Mouse (Mus musculus) c-Kit-negative CD71-positive TER-119-positive erythroid progenitor cells, embryonic 14.5 days (primary cell): ENCODE data around the gene Trim47.
"Not testable (repeated sequence)": the region's sequence is repeated elsewhere in the genome, so short reads cannot be mapped to it uniquely, and the experiment has no call there.

Experiments
- DNase-seq: peaks from one replicate; pipeline ENCODE4 v3.0.0-alpha.2; 2013; ENCODE audit warnings: low read depth, low spot score

The Trim47 gene

DNA sequence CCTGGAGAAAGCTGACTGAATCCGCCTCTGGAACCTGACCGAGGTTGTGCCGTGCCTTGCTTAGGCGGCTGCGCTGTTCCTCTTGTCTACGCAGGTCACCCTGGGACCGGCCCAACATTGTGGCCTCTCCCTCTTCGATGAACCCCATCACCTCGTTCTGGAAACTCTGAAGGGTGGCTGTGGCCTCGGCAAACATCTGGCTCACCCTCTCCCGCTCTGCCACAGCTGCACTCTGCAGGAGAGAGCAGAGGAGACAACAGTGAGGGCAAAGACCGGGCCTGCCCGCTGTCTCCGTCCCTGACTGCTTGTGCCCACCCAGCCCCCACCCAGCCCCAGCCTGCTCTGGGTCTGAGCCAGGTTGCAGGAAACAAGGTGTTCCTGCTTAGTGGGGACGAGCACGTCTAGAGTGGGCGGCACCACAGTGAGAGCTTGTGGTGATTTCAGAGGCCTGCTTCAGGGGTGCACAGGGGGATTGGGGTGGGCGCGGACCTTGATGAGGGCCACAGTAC is 19.2 kb downstream of the Trim47 start:
- no peak for DNase-seq

DNA sequence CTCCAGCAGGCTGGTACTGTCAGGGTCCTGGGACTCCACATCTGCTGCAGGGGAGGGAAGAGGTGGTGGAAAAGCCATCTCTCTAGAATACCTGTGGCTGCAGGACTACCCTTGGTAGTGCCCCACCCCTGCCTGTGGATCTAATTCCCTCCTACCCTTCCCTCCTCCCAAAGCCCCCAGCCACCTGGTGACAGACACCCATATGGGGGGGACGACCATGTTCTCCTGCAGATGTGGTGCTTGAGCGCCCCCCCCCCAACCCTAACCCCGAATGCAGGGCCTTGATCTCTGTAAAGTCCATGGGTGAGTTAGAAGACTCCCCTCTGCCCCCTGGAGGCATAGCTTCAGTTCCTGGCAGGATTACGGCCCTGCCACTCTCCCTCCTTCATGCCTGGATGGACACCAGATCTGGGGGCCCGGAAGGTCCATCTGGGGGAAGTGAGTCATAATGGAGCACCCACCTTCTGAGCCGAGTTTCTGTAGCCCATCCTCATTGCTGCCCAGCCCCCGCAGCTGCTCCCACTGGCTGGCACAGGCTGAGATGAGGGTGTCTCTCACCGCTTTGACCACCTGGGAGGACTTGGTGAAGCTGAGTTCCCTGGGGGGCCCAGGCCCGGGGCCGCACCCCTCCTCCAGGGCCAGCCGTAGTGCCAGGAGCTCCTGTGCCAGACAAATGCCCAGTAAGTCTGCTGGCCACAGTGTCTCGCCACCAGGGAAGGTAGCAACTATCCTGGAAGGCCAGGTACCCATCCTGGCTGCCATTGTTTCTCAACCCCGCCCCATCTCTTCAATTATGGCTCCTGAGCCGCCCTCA is 19.8 kb downstream of the Trim47 start:
- DNase-seq: no peak

DNA sequence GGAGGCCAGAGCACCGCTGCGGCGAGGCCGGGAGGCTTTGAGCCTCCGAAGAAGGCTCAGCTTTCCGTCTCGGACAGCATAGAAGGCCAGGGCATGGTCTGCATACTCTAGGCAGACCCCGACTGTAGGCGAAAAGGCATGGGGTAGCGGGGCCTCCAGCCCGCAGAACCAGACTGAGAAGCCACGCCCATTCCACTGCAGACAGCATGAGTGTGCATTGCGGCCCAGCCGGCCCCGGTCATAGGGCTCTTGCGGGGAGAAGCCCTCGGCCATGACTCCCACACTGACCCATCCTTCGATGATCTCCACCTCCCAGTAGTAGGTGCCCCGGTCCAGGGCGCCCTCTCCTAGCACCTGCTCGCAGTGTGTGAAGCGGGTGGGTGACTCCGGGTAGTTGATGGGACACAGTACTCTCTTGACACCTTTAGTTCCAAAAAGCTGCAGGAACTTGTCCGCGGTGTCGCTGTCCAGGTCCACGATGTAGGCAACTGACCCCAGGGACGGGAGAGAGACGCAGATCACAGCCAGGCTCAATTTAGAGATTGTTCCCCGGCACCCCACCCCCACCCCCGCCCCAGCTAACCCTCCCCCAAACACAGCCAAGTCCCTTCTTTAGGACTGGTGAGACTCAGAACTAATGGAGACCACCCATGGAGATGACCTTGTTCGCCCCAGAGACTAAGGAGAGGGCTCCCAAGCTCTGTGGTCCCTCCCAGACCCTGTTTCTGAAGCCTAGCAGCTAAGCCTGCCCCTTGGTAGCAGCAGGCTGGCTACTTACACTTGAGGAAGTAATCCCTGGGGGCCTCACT is 20.7 kb downstream of the Trim47 start:
- DNase-seq: no peak

DNA sequence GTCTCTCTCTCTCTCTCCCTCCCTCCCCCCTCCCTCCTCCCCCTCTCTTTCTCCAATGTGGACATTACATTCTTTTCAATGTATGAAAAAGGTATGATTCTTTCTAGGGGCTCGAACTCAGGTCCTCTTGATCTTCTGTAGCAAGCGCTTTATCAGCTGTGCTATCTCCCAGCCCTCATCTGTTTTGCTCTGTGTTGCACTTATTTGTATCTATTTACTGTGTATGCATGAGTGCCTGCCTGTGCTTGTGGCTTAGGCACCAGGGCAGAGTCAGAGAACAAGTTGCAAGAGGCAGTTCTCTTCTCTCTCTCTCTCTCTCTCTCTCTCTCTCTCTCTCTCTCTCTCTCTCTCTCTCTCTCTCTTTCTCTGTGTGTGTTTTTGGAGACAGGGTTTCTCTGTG is 21.9 kb downstream of the Trim47 start:
- DNase-seq: no peak

DNA sequence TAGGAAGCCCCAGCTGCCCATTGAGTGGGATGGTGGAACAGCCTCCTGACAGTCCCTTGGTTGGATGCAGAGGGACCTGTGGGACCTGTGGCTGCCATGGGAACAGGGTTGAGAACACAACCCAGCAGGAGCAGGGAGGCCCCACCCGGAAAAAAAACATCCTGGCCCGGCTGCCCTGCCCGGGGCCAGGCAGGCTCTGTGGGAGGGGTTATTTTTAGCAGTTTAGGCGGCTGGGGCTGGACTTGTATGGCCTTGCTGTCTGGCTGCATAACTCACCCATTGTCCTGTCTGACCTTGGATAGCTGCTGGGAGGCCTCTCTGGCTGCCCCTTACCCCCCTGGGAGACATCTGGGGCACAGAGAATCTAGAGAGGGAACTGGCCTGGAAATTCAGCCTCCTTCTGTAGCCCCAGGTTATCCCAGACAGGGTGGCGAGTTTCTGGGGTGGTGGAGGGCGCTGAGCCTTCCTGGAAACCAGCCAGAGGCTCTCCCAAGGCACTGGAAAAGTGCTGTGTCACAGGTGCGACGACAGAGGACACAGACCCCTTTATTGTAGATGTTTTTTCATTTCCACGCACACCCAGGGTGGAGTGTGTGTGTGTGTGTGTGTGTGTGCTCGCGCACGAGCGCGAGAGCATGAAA is 22.9 kb downstream of the Trim47 start:
- DNase-seq: no peak

DNA sequence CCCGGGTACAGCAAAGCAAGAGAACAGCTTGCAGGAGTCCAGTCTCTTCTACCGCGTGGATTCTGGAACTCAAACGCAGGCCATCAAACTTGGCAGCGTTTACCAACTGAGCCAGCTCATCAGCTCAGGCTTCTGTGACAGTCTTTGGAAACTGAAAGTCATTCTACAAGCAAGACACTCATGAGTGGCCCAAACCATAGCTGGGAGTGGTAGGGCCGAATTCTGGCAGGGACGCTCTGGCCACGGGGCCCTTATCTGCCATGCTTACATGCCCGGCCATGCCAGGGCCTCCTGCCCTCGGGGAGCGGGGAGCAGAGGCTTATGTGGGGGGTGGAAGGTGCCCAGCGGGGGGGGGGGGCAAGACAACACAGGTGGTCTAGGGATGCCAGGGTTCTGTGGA is 23.4 kb downstream of the Trim47 start:
- no peak for DNase-seq

DNA sequence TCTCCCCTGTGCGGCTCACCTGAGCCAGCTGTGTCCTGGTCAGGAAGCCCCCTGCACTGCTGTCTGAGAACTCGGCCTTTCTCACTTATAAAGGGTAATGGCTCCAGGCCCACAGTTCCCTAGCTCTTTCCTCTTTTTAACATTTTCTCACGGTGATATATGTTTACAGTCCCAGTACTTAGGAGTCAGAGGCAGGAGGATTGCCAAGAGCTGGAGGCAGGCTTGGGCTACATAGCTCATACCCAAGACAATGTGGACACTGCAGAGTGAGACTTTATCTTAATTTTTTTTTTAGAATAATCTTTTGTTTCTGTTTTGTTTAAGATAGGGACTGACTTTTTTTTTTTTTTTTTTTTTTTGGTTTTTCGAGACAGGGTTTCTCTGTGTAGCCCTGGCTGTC is 24.5 kb downstream of the Trim47 start:
- no peak for DNase-seq

DNA sequence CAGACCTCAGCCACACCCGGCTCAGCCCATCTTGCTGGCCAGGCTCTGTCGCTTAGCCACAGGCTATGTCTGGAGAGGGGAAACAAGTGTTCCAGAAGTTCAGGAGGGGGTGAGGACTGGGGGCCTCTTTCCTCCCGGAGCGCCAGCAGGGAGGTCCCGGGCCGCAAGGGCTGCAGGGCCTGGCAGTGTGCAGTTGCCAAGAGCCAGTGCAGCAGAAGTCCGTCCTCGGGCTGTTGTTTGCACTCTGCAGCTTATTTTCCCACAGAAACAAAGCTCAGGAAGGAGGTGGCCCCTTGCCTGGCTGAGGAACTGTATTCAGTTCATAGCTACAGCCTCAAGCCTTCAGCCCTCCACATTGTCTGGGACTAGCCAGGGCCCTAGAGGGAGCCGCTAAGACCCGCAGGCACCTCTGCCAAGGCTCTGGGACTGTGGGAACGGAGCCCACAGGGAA is 25.1 kb downstream of the Trim47 start:
- DNase-seq: no peak

DNA sequence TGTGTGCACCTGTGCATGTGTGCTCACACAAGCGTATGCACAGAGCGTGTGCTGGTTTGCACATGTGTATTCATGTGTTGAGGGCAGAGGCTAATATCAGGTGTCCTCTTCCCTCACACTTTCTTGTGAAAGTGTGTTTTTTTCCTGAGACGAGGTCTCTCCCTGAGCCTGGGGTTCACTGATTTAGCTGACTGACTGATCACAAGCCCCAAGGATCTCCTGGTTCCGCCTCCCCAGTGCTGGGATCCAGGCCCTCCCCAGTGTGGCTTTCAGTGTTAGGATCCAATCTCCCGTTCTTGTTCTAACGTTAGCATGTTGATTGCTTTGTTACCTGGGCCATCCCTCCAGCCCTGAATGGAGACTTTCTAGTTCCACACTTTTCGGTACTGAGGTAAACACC is 26.2 kb downstream of the Trim47 start:
- DNase-seq: no peak

DNA sequence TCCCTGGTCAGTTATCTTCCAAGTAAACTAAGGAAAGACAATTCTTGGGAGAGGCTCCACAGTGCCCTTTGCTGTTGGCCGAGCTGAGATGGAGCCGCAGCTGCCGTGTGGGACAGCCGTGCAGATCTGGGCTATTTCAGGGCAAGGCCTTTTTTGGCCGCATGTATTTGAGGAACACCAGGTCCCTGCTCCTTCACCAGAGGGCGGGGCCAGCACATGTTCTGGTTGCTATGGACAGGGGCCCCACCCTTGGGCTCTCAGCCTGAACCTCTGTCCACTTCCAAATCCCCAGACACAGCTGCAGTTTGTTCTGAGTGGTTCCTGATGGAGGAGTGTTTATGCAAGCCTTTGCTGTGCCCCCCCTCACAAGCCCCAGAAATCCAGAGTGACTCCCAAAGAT is 26.6 kb downstream of the Trim47 start:
- no peak for DNase-seq

DNA sequence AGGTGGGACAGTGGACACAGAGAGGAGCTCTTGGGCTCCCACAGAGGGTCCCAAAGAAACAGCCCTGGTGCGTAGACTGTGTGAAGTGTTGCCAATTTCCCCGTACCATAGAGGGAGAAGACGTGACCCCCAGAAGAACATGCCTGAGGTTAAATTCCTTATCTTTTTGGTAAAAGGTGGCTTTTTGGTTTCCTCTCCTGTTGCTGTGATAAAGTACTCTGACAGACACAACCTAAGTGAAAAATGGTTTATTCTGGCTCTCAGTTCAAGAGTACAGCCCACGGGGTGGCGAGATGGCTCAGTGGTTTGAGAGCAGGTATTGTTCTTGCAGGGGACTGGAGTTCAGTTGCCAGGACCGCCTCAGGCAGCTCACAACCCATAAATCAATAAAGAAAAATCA is 27.5 kb downstream of the Trim47 start:
- DNase-seq: no peak

DNA sequence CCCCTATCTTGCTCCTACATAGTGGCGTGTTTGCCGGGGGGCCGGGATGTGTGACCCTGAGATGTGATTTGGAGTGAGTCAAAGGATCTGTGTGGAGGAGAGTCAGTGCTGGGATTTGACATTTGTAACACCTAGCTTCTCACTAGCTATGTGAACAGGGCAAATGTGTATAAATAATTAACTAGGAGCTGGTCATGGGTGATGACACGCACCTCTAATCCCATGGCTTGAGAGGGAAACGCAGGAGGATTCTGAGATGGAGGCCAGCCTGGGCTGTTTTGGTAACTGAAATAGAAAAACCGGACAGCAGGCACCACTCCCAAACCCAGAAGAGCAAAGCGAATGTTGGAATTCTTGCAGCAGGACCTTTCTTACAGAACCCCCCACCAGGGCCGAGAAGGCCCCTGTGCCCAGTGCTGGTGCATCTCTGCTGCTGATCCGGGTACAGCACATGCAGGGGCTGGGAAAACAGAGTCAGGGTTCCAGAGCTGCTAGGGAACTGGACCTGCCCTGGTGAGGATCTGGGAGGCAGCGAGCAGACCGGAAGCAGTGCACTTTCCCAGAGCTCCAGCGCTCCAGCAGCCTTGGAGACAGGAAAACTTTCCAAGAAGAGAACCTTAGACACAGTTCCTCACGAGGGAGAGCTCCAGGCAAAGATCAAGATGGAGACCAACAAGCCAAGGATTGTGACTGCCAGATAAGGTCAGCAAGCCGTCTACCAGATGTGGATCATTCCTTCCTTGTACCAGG is 28.1 kb downstream of the Trim47 start:
- DNase-seq: no peak

DNA sequence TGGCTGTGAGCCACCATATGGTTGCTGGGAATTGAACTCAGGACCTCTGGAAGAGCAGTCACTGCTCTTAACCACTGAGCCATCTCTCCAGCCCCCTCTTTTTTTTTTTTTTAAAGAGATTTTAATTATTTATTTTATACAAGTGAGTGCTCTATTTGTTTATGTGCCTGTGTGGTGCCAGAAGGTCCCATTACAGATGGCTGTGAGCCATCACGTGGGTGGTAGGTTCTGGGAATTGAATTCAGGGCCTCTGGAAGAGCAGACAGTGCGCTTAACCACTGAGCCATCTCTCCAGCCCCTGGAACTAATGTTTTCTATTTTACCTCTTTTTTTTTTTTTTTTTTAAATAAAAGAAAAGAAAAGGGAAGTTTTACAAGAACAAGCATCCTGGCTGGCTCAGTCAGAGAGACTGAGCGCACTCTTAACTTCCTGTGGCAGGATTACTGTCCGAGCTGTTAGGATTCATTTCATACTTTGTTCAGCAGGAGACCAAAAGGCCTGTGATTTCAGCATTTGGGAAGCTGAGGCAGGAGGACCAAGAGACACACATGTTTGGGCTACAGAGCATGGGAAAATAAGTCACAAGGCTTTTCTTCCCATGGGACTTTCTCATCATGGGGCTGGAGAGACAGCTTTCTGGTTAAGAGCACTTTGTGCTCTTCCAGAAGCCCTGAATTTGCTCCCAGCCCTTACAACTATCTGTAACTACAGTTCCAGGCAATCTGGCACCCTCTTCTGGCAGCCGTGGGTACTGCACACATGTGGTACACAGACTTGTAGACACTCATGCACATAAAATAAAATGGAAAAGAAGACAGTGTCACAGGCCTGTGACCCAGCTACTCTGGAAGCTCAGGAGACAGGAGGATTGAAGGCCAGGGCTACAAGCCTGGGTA is 30.5 kb downstream of the Trim47 start:
- no peak for DNase-seq

DNA sequence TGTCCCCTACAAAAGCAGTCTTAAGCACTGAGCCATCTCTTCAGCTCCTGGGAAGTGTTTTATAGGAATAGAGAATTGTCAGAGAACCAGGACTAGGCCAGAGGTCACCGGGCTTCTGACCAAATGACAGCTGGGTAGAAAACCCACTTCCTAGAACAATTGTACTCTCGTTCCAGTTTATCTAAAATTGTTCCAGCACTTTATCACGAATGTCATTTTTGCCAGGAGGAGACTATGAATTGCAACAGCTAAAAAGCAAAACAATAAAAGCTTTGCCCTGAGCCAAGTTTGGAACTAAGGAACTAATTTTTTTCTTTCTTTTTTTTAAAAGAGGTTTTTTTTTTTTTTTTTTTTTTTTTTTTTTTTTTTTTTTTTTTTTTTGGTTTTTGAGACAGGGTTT is 31.4 kb downstream of the Trim47 start:
- no peak for DNase-seq

DNA sequence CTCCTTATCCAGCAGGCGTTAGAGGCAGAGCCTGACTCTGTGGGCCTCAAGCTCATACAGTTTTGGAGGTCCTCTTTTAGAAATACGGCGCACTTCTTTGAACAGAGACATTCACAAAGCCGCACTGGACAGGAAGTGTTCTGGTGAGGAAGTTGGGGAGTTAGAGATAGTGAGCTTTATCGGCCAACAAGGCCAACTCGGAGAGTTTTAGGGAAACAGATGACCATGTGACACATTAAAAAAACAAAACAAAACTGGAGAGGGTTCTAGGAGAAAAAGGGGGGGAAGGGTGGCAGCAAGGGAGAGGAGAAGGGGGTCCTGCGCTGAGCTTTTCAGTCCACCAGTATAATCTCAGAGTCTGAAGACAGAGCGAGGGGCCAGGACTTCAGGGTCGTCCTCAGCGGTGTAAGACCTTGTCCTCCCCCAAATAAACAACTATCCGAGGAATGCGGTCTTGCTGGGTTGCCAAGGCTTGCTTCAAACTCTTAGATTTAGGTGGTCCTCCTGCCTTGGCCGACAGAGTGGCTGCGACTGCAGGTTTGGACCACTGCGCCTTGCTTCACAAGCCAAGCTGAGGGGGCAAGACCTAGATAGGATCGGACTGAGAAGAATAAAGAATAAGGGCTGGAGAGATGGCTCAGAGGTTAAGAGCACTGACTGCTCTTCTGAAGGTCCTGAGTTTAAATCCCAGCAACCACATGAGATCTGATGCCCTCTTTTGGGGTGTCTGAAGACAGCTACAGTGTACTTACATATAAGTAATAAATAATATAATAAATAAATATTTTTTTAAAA is 33.0 kb downstream of the Trim47 start:
- DNase-seq: no peak

DNA sequence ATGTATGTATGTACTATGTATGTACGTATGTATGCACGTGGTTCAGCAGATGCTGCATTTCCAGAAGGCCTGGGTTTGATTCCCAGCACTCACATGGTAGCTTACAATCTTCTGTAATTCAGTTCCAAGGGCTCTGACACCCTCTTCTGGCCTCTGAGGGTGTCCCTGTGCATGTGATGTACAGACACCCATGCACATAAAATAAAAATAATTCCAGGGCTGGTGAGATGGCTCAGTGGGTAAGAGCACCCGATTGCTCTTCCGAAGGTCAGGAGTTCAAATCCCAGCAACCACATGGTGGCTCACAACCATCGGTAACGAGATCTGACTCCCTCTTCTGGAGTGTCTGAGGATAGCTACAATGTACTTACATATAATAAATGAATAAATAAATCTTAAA is 34.1 kb downstream of the Trim47 start:
- not testable (repeated sequence) for DNase-seq

DNA sequence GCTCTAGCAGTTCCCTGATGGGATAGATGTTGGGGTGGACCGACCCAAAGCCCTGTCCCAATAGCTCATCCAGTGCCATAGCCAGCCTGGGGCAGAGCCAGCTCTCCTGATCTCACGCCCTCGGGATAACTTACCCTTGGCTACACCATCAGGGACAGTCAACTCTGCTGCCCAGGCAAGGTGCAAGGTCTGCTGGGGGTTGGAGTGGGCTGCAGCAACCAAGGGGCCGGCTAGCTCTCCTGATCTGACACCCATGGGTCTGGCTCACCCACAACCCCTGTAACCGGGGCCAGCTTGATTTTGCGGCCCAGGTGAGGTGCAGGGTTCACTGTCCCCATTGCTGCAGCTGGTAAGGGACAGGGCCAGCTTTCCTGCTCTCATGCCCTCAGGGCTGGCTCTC is 35.4 kb downstream of the Trim47 start:
- DNase-seq: no peak

DNA sequence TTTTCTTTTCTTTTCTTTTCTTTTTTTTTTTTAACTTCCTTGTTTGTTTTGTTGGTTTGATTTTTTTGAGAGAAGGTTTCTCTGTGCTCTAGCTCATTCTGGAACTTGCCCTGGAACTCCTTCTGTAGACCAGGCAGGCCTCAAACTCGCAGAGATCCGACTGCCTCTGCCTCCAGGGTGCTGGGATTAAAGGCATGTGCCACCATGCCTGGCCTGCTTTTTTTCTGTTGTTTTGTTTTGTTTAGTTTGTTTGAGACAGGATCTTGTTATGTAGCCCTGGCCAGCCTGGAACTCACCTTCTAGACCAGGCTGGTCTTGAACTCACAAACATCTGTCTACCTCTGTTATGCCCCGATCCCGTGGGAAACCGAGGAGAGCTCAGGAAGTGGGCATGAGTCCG is 37.5 kb downstream of the Trim47 start:
- no peak for DNase-seq

DNA sequence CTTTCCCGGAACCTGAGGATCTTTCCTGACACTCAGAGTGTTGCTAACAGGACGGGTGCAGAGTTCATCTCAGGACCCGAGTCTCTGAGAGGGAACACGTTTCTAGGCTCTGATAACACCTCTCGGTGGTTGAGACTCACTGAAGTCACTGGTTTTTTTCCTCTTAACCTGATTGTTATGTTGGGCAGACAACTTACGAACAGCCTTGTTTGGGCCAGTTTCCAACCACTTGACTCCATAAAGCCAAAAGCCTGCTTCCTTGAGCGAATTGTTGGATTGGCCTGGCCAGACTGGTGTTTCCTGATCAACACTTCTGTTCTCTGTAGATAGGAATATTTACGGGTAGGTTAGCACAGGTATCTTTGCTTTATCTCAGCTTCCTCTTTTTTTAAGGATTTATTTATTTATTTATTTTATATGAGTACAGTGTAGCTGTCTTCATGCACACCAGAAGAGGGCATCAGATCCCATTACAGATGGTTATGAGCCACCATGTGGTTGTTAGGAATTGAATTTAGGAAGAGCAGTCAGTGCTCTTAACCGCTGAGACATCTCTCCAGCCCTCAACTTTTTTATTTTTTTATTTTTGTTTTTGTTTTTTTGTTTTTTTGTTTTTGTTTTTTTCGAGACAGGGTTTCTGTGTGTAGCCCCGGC is 38.1 kb downstream of the Trim47 start:
- no peak for DNase-seq
